Mouse (Mus musculus) lung, postnatal 36 days (tissue): ENCODE data around the gene Il33.

Experiments used
- DNase-seq: peaks from one replicate; pipeline ENCODE4 v3.0.0; 2022; ENCODE audit warnings: mixed read lengths

Il33 gene

GRCm38 (mm10) chr19:29924638-29925258, at the start of gene Il33:
Il33 (plus strand) TSS chr19:29925114.
- peak; percentile 75 for DNase-seq

- no peak for DNase-seq
Observed at GRCm38 (mm10) chr19:29877422-29878291, 47.3 kb upstream of the Il33 start.

- peak; percentile 53 for DNase-seq
Observed at GRCm38 (mm10) chr19:29878896-29879504, 45.9 kb upstream of the Il33 start.

GRCm38 (mm10) chr19:29880918-29881317, 44.0 kb upstream of the Il33 start:
- no peak for DNase-seq

GRCm38 (mm10) chr19:29882696-29883095, 42.2 kb upstream of the Il33 start:
- no peak for DNase-seq

GRCm38 (mm10) chr19:29885548-29885947, 39.4 kb upstream of the Il33 start:
- no peak for DNase-seq

- DNase-seq, result no peak
Observed at GRCm38 (mm10) chr19:29887476-29887875, 37.4 kb upstream of the Il33 start.

GRCm38 (mm10) chr19:29888946-29889345, 36.0 kb upstream of the Il33 start:
- DNase-seq, result no peak

- no peak for DNase-seq
Observed at GRCm38 (mm10) chr19:29891981-29892380, 32.9 kb upstream of the Il33 start.

GRCm38 (mm10) chr19:29892786-29893185, 32.1 kb upstream of the Il33 start:
- no peak for DNase-seq

GRCm38 (mm10) chr19:29893718-29894273, 31.1 kb upstream of the Il33 start:
- no peak for DNase-seq

- no peak for DNase-seq
Observed at GRCm38 (mm10) chr19:29894381-29894780, 30.5 kb upstream of the Il33 start.

- DNase-seq, result no peak
Observed at GRCm38 (mm10) chr19:29895047-29895446, 29.9 kb upstream of the Il33 start.

GRCm38 (mm10) chr19:29900318-29900717, 24.6 kb upstream of the Il33 start:
- no peak for DNase-seq

GRCm38 (mm10) chr19:29902343-29903070, 22.4 kb upstream of the Il33 start:
- no peak for DNase-seq

- DNase-seq, result peak; percentile 15
Observed at GRCm38 (mm10) chr19:29905896-29906295, 19.0 kb upstream of the Il33 start.

- DNase-seq, result no peak
Observed at GRCm38 (mm10) chr19:29909166-29909565, 15.7 kb upstream of the Il33 start.

- no peak for DNase-seq
Observed at GRCm38 (mm10) chr19:29911919-29912318, 13.0 kb upstream of the Il33 start.

GRCm38 (mm10) chr19:29917421-29917820, 7.5 kb upstream of the Il33 start:
- no peak for DNase-seq

- DNase-seq, result no peak
Observed at GRCm38 (mm10) chr19:29926101-29926755, 1.3 kb downstream of the Il33 start.

- DNase-seq, result peak; percentile 90
Observed at GRCm38 (mm10) chr19:29930296-29930695, 5.4 kb downstream of the Il33 start.

GRCm38 (mm10) chr19:29937445-29937844, 12.5 kb downstream of the Il33 start:
- no peak for DNase-seq
